Mouse (Mus musculus): ENCODE measurements around the gene Olfr935. TPM values are rescaled to one million over a fixed set of nuclear protein-coding genes. Genes with fewer than 3 reads are reported as not detected.

Olfr935 gene
- polyA plus RNA-seq (2016; fragmentation: Nextera tagmentation; extraction: Ambion mirVana): not detected in 2 replicates

GRCm38 (mm10) chr9:38999583-38999982 lies at the start of gene Olfr935:
Gene Olfr935 (minus strand): TSS chr9:38999683.
- H3K4me1 ChIP-seq: no peaks in the 10 kb centered on the region
- DNase-seq (ENCODE audit: low spot score): no peak
- WGBS: 86% methylated on average over 2 of the region's 2 CpGs

GRCm38 (mm10) chr9:39023277-39023676 lies 23.8 kb upstream of the Olfr935 start, which contains the start of gene Olfr146:
Gene Olfr146 (minus strand): TSS chr9:39023377.
- H3K4me1 ChIP-seq: no peaks in the 10 kb centered on the region
- H3K9me3 ChIP-seq (replicated peaks): no peaks in the 10 kb centered on the region
- no peak within 1 kb of the TSS for H3K27ac ChIP-seq
- DNase-seq (ENCODE audit: low spot score): no peak
- WGBS: 77% methylated on average over 1 of the region's 1 CpGs
- no peaks in the 10 kb centered on the region for H3K27me3 ChIP-seq (ENCODE audit: low read depth, poor library complexity, severe bottlenecking)
- H3K4me3 ChIP-seq: no peak within 1 kb of the TSS
- no peaks in the 10 kb centered on the region for H3K36me3 ChIP-seq

More at GRCm38 (mm10) chr9:38999583-38999982, at the start of gene Olfr935:
- H3K9me3 ChIP-seq (replicated peaks): no peaks in the 10 kb centered on the region
- no peak within 1 kb of the TSS for H3K4me3 ChIP-seq
- H3K36me3 ChIP-seq: no peaks in the 10 kb centered on the region
- no peak within 1 kb of the TSS for H3K27ac ChIP-seq
- no peaks in the 10 kb centered on the region for H3K27me3 ChIP-seq (ENCODE audit: low read depth, poor library complexity, severe bottlenecking)

- DNase-seq (ENCODE audit: low spot score): no peak
- H3K4me1 ChIP-seq: no peaks in the 10 kb centered on the region
- no peaks in the 10 kb centered on the region for H3K27me3 ChIP-seq (ENCODE audit: low read depth, poor library complexity, severe bottlenecking)
- no peak within 1 kb of the TSS for H3K27ac ChIP-seq
- 93% methylated on average over 2 of the region's 2 CpGs for WGBS
- no peak within 1 kb of the TSS for H3K4me3 ChIP-seq
- H3K9me3 ChIP-seq (replicated peaks): no peaks in the 10 kb centered on the region
- no peaks in the 10 kb centered on the region for H3K36me3 ChIP-seq
These were observed 11.3 kb downstream of the Olfr935 start, which contains the start of gene Olfr934 for GRCm38 (mm10) chr9:38988215-38988614. Gene Olfr934 (minus strand): TSS chr9:38988315.

GRCm38 (mm10) chr9:38972013-38972412 lies 27.5 kb downstream of the Olfr935 start, which contains the start of gene Olfr933:
Gene Olfr933 (plus strand): TSS chr9:38972313.
- no peak within 1 kb of the TSS for H3K27ac ChIP-seq
- DNase-seq (ENCODE audit: low spot score): no peak
- no peaks in the 10 kb centered on the region for H3K9me3 ChIP-seq (replicated peaks)
- 90% methylated on average over 4 of the region's 4 CpGs for WGBS
- H3K36me3 ChIP-seq: no peaks in the 10 kb centered on the region
- no peak within 1 kb of the TSS for H3K4me3 ChIP-seq
- H3K27me3 ChIP-seq (ENCODE audit: low read depth, poor library complexity, severe bottlenecking): no peaks in the 10 kb centered on the region
- H3K4me1 ChIP-seq: no peaks in the 10 kb centered on the region

GRCm38 (mm10) chr9:38954124-38954416 lies 45.4 kb downstream of the Olfr935 start:
- Histone ChIP-seq H3K27me3 (ENCODE audit: low read depth, poor library complexity, severe bottlenecking) (no peaks in the 10 kb centered on the region), H3K9me3 (replicated peaks) (no peaks in the 10 kb centered on the region), H3K36me3 (no peaks in the 10 kb centered on the region), H3K27ac (no peak overlapping the region), H3K4me3 (no peak overlapping the region), H3K4me1 (no peaks in the 10 kb centered on the region)
- WGBS: 87% methylated on average over 4 of the region's 4 CpGs
- DNase-seq (ENCODE audit: low spot score): no peak

GRCm38 (mm10) chr9:38953401-38954123 lies 45.9 kb downstream of the Olfr935 start:
- Histone ChIP-seq H3K9me3 (replicated peaks) (no peaks in the 10 kb centered on the region), H3K36me3 (no peaks in the 10 kb centered on the region), H3K4me1 (no peaks in the 10 kb centered on the region), H3K27me3 (ENCODE audit: low read depth, poor library complexity, severe bottlenecking) (no peaks in the 10 kb centered on the region), H3K27ac (no peak overlapping the region), H3K4me3 (no peak overlapping the region)
- no peak for DNase-seq (ENCODE audit: low spot score)
- 37% methylated on average over 7 of the region's 7 CpGs for WGBS

Small RNA genes lying within 50 kb of the gene (microRNA-seq; reads per million reads assigned to microRNA genes)
- not detected for gene Gm25529

Other genes with a start within 250 kb of the Olfr935 start
- gene Olfr920, start 247.4 kb downstream of the Olfr935 start, polyA plus RNA-seq (2016; fragmentation: Nextera tagmentation; extraction: Ambion mirVana): 0.04 TPM in 1 of 2 replicates, not detected in the other
- not detected in 2 replicates for gene Olfr921, start 226.6 kb downstream of the Olfr935 start, polyA plus RNA-seq (2016; fragmentation: Nextera tagmentation; extraction: Ambion mirVana)
- gene Olfr922, start 185.1 kb downstream of the Olfr935 start, polyA plus RNA-seq (2016; fragmentation: Nextera tagmentation; extraction: Ambion mirVana): not detected in 2 replicates
- not detected in 2 replicates for gene Olfr923, start 173.1 kb downstream of the Olfr935 start, polyA plus RNA-seq (2016; fragmentation: Nextera tagmentation; extraction: Ambion mirVana)
- gene Olfr924, start 155.2 kb downstream of the Olfr935 start, polyA plus RNA-seq (2016; fragmentation: Nextera tagmentation; extraction: Ambion mirVana): not detected in 2 replicates
- not detected in 2 replicates for gene Olfr26, start 144.6 kb downstream of the Olfr935 start, polyA plus RNA-seq (2016; fragmentation: Nextera tagmentation; extraction: Ambion mirVana)
- gene Olfr926, start 122.6 kb downstream of the Olfr935 start, polyA plus RNA-seq (2016; fragmentation: Nextera tagmentation; extraction: Ambion mirVana): not detected in 2 replicates
- gene Olfr930, start 69.9 kb downstream of the Olfr935 start, polyA plus RNA-seq (2016; fragmentation: Nextera tagmentation; extraction: Ambion mirVana): not detected in 2 replicates
- gene Olfr933, start 27.4 kb downstream of the Olfr935 start, polyA plus RNA-seq (2016; fragmentation: Nextera tagmentation; extraction: Ambion mirVana): not detected in 2 replicates
- gene Olfr934, start 11.4 kb downstream of the Olfr935 start, polyA plus RNA-seq (2016; fragmentation: Nextera tagmentation; extraction: Ambion mirVana): not detected in 2 replicates
- gene Olfr146, start 23.7 kb upstream of the Olfr935 start, polyA plus RNA-seq (2016; fragmentation: Nextera tagmentation; extraction: Ambion mirVana): not detected in 2 replicates
- gene Olfr937, start 65.3 kb upstream of the Olfr935 start, polyA plus RNA-seq (2016; fragmentation: Nextera tagmentation; extraction: Ambion mirVana): not detected in 2 replicates
- gene Olfr938, start 79.2 kb upstream of the Olfr935 start, polyA plus RNA-seq (2016; fragmentation: Nextera tagmentation; extraction: Ambion mirVana): not detected in 2 replicates
- gene Olfr27, start 128.4 kb upstream of the Olfr935 start, polyA plus RNA-seq (2016; fragmentation: Nextera tagmentation; extraction: Ambion mirVana): not detected in 2 replicates
- not detected in 2 replicates for gene Olfr943, start 166.6 kb upstream of the Olfr935 start, polyA plus RNA-seq (2016; fragmentation: Nextera tagmentation; extraction: Ambion mirVana)
- not detected in 2 replicates for gene Olfr944, start 202.2 kb upstream of the Olfr935 start, polyA plus RNA-seq (2016; fragmentation: Nextera tagmentation; extraction: Ambion mirVana)

Data from limb, embryonic 10.5 days (tissue).